Mouse (Mus musculus) olfactory bulb, adult 2 months (tissue): ENCODE measurements around the gene Slc9a5.

Experiments used
- CTCF ChIP-seq: fragments of 200-500 bp; IDR thresholded peaks from 2 replicates; pipeline ENCODE4 v1.5.1; 2012; ENCODE audit warnings: low read depth, mild to moderate bottlenecking, low read length, moderate library complexity; ENCODE audit not compliant: insufficient read depth
- POLR2A ChIP-seq: fragments of 200-500 bp; IDR thresholded peaks from 2 replicates; pipeline ENCODE4 v1.6.1; 2012; ENCODE audit warnings: mild to moderate bottlenecking, low read depth, low read length, moderate library complexity; ENCODE audit not compliant: insufficient read depth

GRCm38 (mm10) chr8:105347428-105348221 lies 1.0 kb upstream of the Slc9a5 start, which contains the start of gene Fhod1:
- TF ChIP-seq CTCF (no peak), POLR2A (0 out of 2 replicates have a peak, but pooled peaks have one; percentile 23)
